Mouse (Mus musculus) ES-E14 (cell line): ENCODE measurements around the gene Atxn10. TPM values are rescaled to one million over a fixed set of nuclear protein-coding genes. Genes with fewer than 3 reads are reported as not detected.
A peak's percentile ranks its signal among the peaks of the same experiment; 100 is the strongest.

Experiments used
- DNase-seq: peaks from one replicate; pipeline ENCODE4 v3.0.0-alpha.2; 2013; ENCODE audit warnings: low read depth, low spot score
- H3K27ac ChIP-seq: 2 replicates; pipeline ENCODE4 v1.5.1; 2012; ENCODE audit warnings: low read depth, mild to moderate bottlenecking, low read length, moderate library complexity, mixed read lengths; ENCODE audit not compliant: poor library complexity, insufficient read depth, severe bottlenecking
- H3K36me3 ChIP-seq: 2 replicates; pipeline ENCODE4 v1.6.1; 2012; ENCODE audit warnings: mild to moderate bottlenecking, low read length, moderate library complexity, mixed read lengths; ENCODE audit not compliant: control insufficient read depth, poor library complexity, insufficient read depth, severe bottlenecking
- H3K4me1 ChIP-seq, 2 experiments: fragments of 150-350 bp in 1 of 2; sonication (generic) in 1 of 2; 2 replicates each; pipeline ENCODE4 v1.6.1; 2012; ENCODE audit warnings: low read length in 2 of 2, mild to moderate bottlenecking in 1 of 2, mixed read lengths in 1 of 2; ENCODE audit not compliant: control insufficient read depth in 2 of 2, insufficient read depth in 2 of 2, poor library complexity in 1 of 2
- H3K4me3 ChIP-seq, 2 experiments: fragments of 150-350 bp in 1 of 2; sonication (generic) in 1 of 2; 2 replicates each; pipeline ENCODE4 v1.5.1; 2012; ENCODE audit warnings: low read length in 2 of 2, low read depth in 1 of 2, mild to moderate bottlenecking in 1 of 2, mixed read lengths in 1 of 2; ENCODE audit not compliant: insufficient read depth in 1 of 2, poor library complexity in 1 of 2, severe bottlenecking in 1 of 2
- H3K9ac ChIP-seq: 2 replicates; pipeline ENCODE4 v1.6.1; 2012; ENCODE audit warnings: low read depth, mild to moderate bottlenecking, low read length, mixed read lengths; ENCODE audit not compliant: poor library complexity, insufficient read depth, severe bottlenecking
- H3K9me3 ChIP-seq: fragments of 150-350 bp; sonication (generic); 2 replicates; pipeline ENCODE4 v1.6.1; 2012; ENCODE audit warnings: low read depth, mild to moderate bottlenecking, low read length; ENCODE audit not compliant: control insufficient read depth, insufficient read depth
- CHD2 ChIP-seq: IDR thresholded peaks from 2 replicates; pipeline ENCODE4 v1.6.1; 2014; ENCODE audit warnings: mild to moderate bottlenecking, low read depth, low read length, inconsistent platforms
- HCFC1 ChIP-seq: IDR thresholded peaks from 2 replicates; pipeline ENCODE4 v1.6.1; 2012; ENCODE audit warnings: low read length, inconsistent platforms, borderline replicate concordance; ENCODE audit not compliant: insufficient read depth
- MAFK ChIP-seq: IDR thresholded peaks from 2 replicates; pipeline ENCODE4 v1.6.1; 2014; ENCODE audit warnings: mild to moderate bottlenecking, low read depth, low read length, inconsistent platforms; ENCODE audit not compliant: insufficient read depth
- ZC3H11A ChIP-seq: IDR thresholded peaks from 2 replicates; pipeline ENCODE4 v1.6.1; 2012; ENCODE audit warnings: low read depth, mild to moderate bottlenecking, inconsistent platforms, low read length, borderline replicate concordance
- ZNF384 ChIP-seq: IDR thresholded peaks from 2 replicates; pipeline ENCODE4 v1.6.1; 2012; ENCODE audit warnings: low read depth, low read length, inconsistent platforms
- in situ Hi-C, 2 experiments: fragments of 600-800 bp; cut with MboI; formaldehyde crosslinking; loops; one replicate each; pipeline ENCODE4 v1.15.1; 2025; ENCODE audit warnings: low sequenced_read_pairs in 2 of 2, inconsistent platforms in 1 of 2; ENCODE audit not compliant: unreplicated experiment in 2 of 2
- total RNA-seq: library from RNA; depleted of rRNA; stranded (reverse); fragments of 300-350 nt; gene quantifications from 2 replicates; pipeline ENCODE4 v1.2.3, GENCODE M21; 2012

The Atxn10 gene
- total RNA-seq, 1 experiment, result 195 TPM

GRCm38 (mm10) chr15:85466456-85467067 is 130.5 kb downstream of the Atxn10 start:
- Histone ChIP-seq H3K36me3 (peaks cover 37% of the 10 kb centered on the region), H3K9me3 (no peaks in the 10 kb centered on the region), H3K9ac (no peak overlapping the region), H3K4me1 (peaks cover 0 to 4% of the 10 kb centered on the region in 2 experiments; a peak in 1 of 4 replicates), H3K27ac (no peak overlapping the region), H3K4me3 (no peak overlapping the region)
- no peak for DNase-seq
- no peak for TF ChIP-seq ZC3H11A
- TF ChIP-seq ZNF384, result no peak
- TF ChIP-seq CHD2, result no peak
- no peak for TF ChIP-seq MAFK
- no peak for TF ChIP-seq HCFC1
- in situ Hi-C loops, result no loop called here

GRCm38 (mm10) chr15:85469401-85469800 is 133.4 kb downstream of the Atxn10 start:
- no peaks in the 10 kb centered on the region for H3K4me1 ChIP-seq
- in situ Hi-C loops, result no loop called here
- peaks cover 24% of the 10 kb centered on the region for H3K36me3 ChIP-seq
- no peak for DNase-seq
- H3K9ac ChIP-seq, result no peak overlapping the region
- TF ChIP-seq ZNF384, result no peak
- H3K9me3 ChIP-seq, result no peaks in the 10 kb centered on the region
- no peak overlapping the region for H3K4me3 ChIP-seq
- no peak overlapping the region for H3K27ac ChIP-seq

GRCm38 (mm10) chr15:85474697-85475096 is 138.7 kb downstream of the Atxn10 start:
- Histone ChIP-seq H3K9me3 (no peaks in the 10 kb centered on the region), H3K4me3 (no peak overlapping the region), H3K27ac (no peak overlapping the region), H3K36me3 (no peaks in the 10 kb centered on the region), H3K9ac (no peak overlapping the region), H3K4me1 (peaks cover 0 to 3% of the 10 kb centered on the region in 2 experiments; a peak in 2 of 4 replicates)
- no peak for DNase-seq
- TF ChIP-seq HCFC1, result no peak
- in situ Hi-C loops, result no loop called here

GRCm38 (mm10) chr15:85477584-85477983 is 141.5 kb downstream of the Atxn10 start:
- Histone ChIP-seq H3K9ac (no peak overlapping the region), H3K9me3 (no peaks in the 10 kb centered on the region), H3K4me3 (no peak overlapping the region), H3K27ac (no peak overlapping the region), H3K36me3 (no peaks in the 10 kb centered on the region), H3K4me1 (peaks cover 0 to 19% of the 10 kb centered on the region in 2 experiments; a peak in 2 of 4 replicates)
- no peak for TF ChIP-seq ZNF384
- 0 out of 2 replicates have a peak, but pooled peaks have one; percentile 23 for TF ChIP-seq ZC3H11A
- in situ Hi-C loops, result no loop called here
- peak; percentile 73 for DNase-seq

GRCm38 (mm10) chr15:85479365-85479764 is 143.3 kb downstream of the Atxn10 start:
- TF ChIP-seq CHD2 (no peak), ZNF384 (no peak), ZC3H11A (no peak), HCFC1 (no peak), MAFK (no peak)
- no peak overlapping the region for H3K4me3 ChIP-seq
- in situ Hi-C loops, result no loop called here
- no peak overlapping the region for H3K9ac ChIP-seq
- H3K4me1 ChIP-seq, result peaks cover 0 to 19% of the 10 kb centered on the region in 2 experiments; a peak in 2 of 4 replicates
- H3K9me3 ChIP-seq, result no peaks in the 10 kb centered on the region
- DNase-seq, result no peak
- H3K27ac ChIP-seq, result no peak overlapping the region
- no peaks in the 10 kb centered on the region for H3K36me3 ChIP-seq
